Mouse (Mus musculus): ENCODE results near the gene Rps3.

- TF ChIP-seq POLR2A (IDR thresholded peaks at IDR 0.05; ENCODE audit: low read depth, low read length) (no peak), CTCF (IDR thresholded peaks at IDR 0.05; ENCODE audit: borderline replicate concordance, insufficient read depth, low read length) (no peak)
These were observed 36.2 kb downstream of the Rps3 start for GRCm38 (mm10) chr7:99447323-99447722.
